Mouse (Mus musculus): ENCODE measurements around the gene Prr22. TPM values are rescaled to one million over a fixed set of nuclear protein-coding genes. Genes with fewer than 3 reads are reported as not detected.
A peak's percentile ranks its signal among the peaks of the same experiment; 100 is the strongest.

Gene Prr22
- total and polyA plus RNA-seq, 3 experiments = 0.15 to 1.3 (median 0.93) TPM

- in situ Hi-C loops (cut with MboI; ENCODE audit: low pct_ligation_motif_present, low pct_unique_long_range_greater_than_20kb, low sequenced_read_pairs) = no loop called here
- Histone ChIP-seq H3K4me2 (ENCODE audit: insufficient read depth, low read depth, poor library complexity, severe bottlenecking) (peak overlapping the region; percentile 49; the same call in 1 of the 2 replicates), H3K9me3 (replicated peaks; ENCODE audit: low read length) (peaks cover 7% of the 10 kb centered on the region), H3K9ac (ENCODE audit: insufficient read depth, low read depth) (no peak overlapping the region), H3K4me3 (replicated peaks in 1 of 3; ENCODE audit: low read depth in 2 of 3, low read length in 2 of 3, poor library complexity in 1 of 3) (no peak overlapping the region), H3K79me2 (replicated peaks; ENCODE audit: control insufficient read depth, extremely low read depth, insufficient read depth, poor library complexity, severe bottlenecking) (no peaks in the 10 kb centered on the region), H3K4me1 (ENCODE audit: control insufficient read depth in 1 of 2, insufficient read depth in 2 of 2) (peaks cover 3 to 31% of the 10 kb centered on the region in 2 experiments; a peak in 3 of 4 replicates), H3K27ac (ENCODE audit: insufficient read depth, low read depth) (no peak overlapping the region), H3K36me3 (replicated peaks in 1 of 2; ENCODE audit: control insufficient read depth in 1 of 2, insufficient read depth in 1 of 2, low read length in 1 of 2) (no peaks in the 10 kb centered on the region), H3K27me3 (replicated peaks) (peaks cover 72% of the 10 kb centered on the region)
- dilution Hi-C loops (cut with MboI; ENCODE audit: extremely low pct_ligation_motif_present, extremely low pct_unique_long_range_greater_than_20kb, low sequenced_read_pairs) = no loop called here
- TF ChIP-seq TBP (conservative IDR thresholded peaks at IDR 0.05; ENCODE audit: low read depth, low read length) = no peak
- TF ChIP-seq MAZ (IDR thresholded peaks at IDR 0.05; ENCODE audit: low read depth, low read length) = 0 out of 2 replicates have a peak, but pooled peaks have one; percentile 50
- no peak for TF ChIP-seq NRF1 (IDR thresholded peaks at IDR 0.05; ENCODE audit: low read depth, low read length)
- no peak for TF ChIP-seq USF2 (conservative IDR thresholded peaks at IDR 0.05; ENCODE audit: low read depth, low read length)
- peak; percentile 23 to 61; a peak in 2 of 4 replicates for TF ChIP-seq CTCF (conservative IDR thresholded peaks at IDR 0.05 in 1 of 2, IDR thresholded peaks at IDR 0.05 in 1 of 2; ENCODE audit: low read depth in 2 of 2, low read length in 2 of 2)
- no peak for TF ChIP-seq TCF12 (IDR thresholded peaks at IDR 0.05; ENCODE audit: low read depth, low read length)
- TF ChIP-seq NELFE (IDR thresholded peaks at IDR 0.05; ENCODE audit: low read depth, low read length) = no peak
- 0 out of 2 replicates have a peak, but pooled peaks have one; percentile 25 for TF ChIP-seq MEF2A (IDR thresholded peaks at IDR 0.05; ENCODE audit: borderline replicate concordance, low read depth, low read length)
- TF ChIP-seq RAD21 (IDR thresholded peaks at IDR 0.05; ENCODE audit: low read depth, low read length) = peak; percentile 56
- TF ChIP-seq SMC3 (IDR thresholded peaks at IDR 0.05; ENCODE audit: low read depth, low read length) = 0 out of 2 replicates have a peak, but pooled peaks have one; percentile 2
- no peak for TF ChIP-seq HCFC1 (IDR thresholded peaks at IDR 0.05; ENCODE audit: low read depth, low read length)
- TF ChIP-seq CHD2 (IDR thresholded peaks at IDR 0.05; ENCODE audit: low read length) = no peak
- no peak for TF ChIP-seq ZKSCAN1 (IDR thresholded peaks at IDR 0.05; ENCODE audit: borderline replicate concordance, low read depth, low read length)
- peak; percentile 75 for DNase-seq (ENCODE audit: extremely low read depth)
Observed at GRCm38 (mm10) chr17:56758132-56758531, 11.9 kb upstream of the Prr22 start.

GRCm38 (mm10) chr17:56759261-56759660 is 10.8 kb upstream of the Prr22 start:
- Histone ChIP-seq H3K9me3 (replicated peaks; ENCODE audit: low read length) (peaks cover 7% of the 10 kb centered on the region), H3K4me3 (replicated peaks in 1 of 3; ENCODE audit: low read depth in 2 of 3, low read length in 2 of 3, poor library complexity in 1 of 3) (no peak overlapping the region), H3K27ac (ENCODE audit: insufficient read depth, low read depth) (no peak overlapping the region), H3K9ac (ENCODE audit: insufficient read depth, low read depth) (no peak overlapping the region), H3K27me3 (replicated peaks) (peaks cover 64% of the 10 kb centered on the region), H3K79me2 (replicated peaks; ENCODE audit: control insufficient read depth, extremely low read depth, insufficient read depth, poor library complexity, severe bottlenecking) (no peaks in the 10 kb centered on the region), H3K4me2 (ENCODE audit: insufficient read depth, low read depth, poor library complexity, severe bottlenecking) (no peak overlapping the region), H3K4me1 (ENCODE audit: control insufficient read depth in 1 of 2, insufficient read depth in 2 of 2) (peaks cover 3 to 36% of the 10 kb centered on the region in 2 experiments; a peak in 3 of 4 replicates), H3K36me3 (replicated peaks in 1 of 2; ENCODE audit: control insufficient read depth in 1 of 2, insufficient read depth in 1 of 2, low read length in 1 of 2) (no peaks in the 10 kb centered on the region)
- in situ Hi-C loops (cut with MboI; ENCODE audit: low pct_ligation_motif_present, low pct_unique_long_range_greater_than_20kb, low sequenced_read_pairs) (no loop called here), dilution Hi-C loops (cut with MboI; ENCODE audit: extremely low pct_ligation_motif_present, extremely low pct_unique_long_range_greater_than_20kb, low sequenced_read_pairs) (no loop called here)
- DNase-seq (ENCODE audit: extremely low read depth) = no peak
- no peak for TF ChIP-seq MAX (IDR thresholded peaks at IDR 0.05; ENCODE audit: low read length)
- no peak for TF ChIP-seq E2F4 (IDR thresholded peaks at IDR 0.05; ENCODE audit: insufficient replicate concordance, low read depth, low read length)
- TF ChIP-seq MAZ (IDR thresholded peaks at IDR 0.05; ENCODE audit: low read depth, low read length) = no peak
- TF ChIP-seq EP300 (IDR thresholded peaks at IDR 0.05; ENCODE audit: low read length) = no peak
- TF ChIP-seq USF2 (conservative IDR thresholded peaks at IDR 0.05; ENCODE audit: low read depth, low read length) = no peak
- TF ChIP-seq ZC3H11A (IDR thresholded peaks at IDR 0.05; ENCODE audit: low read depth, low read length) = no peak
- no peak for TF ChIP-seq BHLHE40 (IDR thresholded peaks at IDR 0.05; ENCODE audit: low read depth, low read length)
- no peak for TF ChIP-seq GABPA (IDR thresholded peaks at IDR 0.05; ENCODE audit: insufficient replicate concordance, low read depth, low read length)
